Mouse (Mus musculus) kidney, embryonic 15.5 days (tissue): ENCODE results near the gene Vti1a. TPM values are rescaled to one million over a fixed set of nuclear protein-coding genes. Genes with fewer than 3 reads are reported as not detected.
A peak's percentile ranks its signal among the peaks of the same experiment; 100 is the strongest.

Source experiments
- ATAC-seq: fragments of 200-750 bp; cut with Nextera tagmentation; replicated peaks from 2 replicates; pipeline ENCODE4 v1.8.0; 2017; ENCODE audit warnings: moderate TSS enrichment; ENCODE audit not compliant: low FRiP score
- H3K27ac ChIP-seq: fragments of 300-500 bp; sonication (generic); 2 replicates; pipeline ENCODE4 v1.5.1; 2015; ENCODE audit warnings: mild to moderate bottlenecking, inconsistent platforms
- H3K27me3 ChIP-seq: fragments of 300-500 bp; sonication (generic); 2 replicates; pipeline ENCODE4 v1.6.1; 2015; ENCODE audit warnings: inconsistent platforms
- H3K36me3 ChIP-seq: fragments of 300-500 bp; sonication (generic); 2 replicates; pipeline ENCODE4 v1.6.1; 2015; ENCODE audit warnings: inconsistent platforms
- H3K4me1 ChIP-seq: fragments of 300-500 bp; sonication (generic); 2 replicates; pipeline ENCODE4 v1.6.1; 2015; ENCODE audit warnings: inconsistent platforms
- H3K4me2 ChIP-seq: fragments of 300-500 bp; sonication (generic); 2 replicates; pipeline ENCODE4 v1.6.1; 2015; ENCODE audit warnings: moderate library complexity, mild to moderate bottlenecking, inconsistent platforms
- H3K4me3 ChIP-seq: fragments of 300-500 bp; sonication (generic); replicated peaks from 2 replicates; pipeline ENCODE4 v1.5.1; 2015; ENCODE audit warnings: mild to moderate bottlenecking, inconsistent platforms
- H3K9ac ChIP-seq: fragments of 300-500 bp; sonication (generic); 2 replicates; pipeline ENCODE4 v1.6.1; 2015; ENCODE audit warnings: mild to moderate bottlenecking, inconsistent platforms
- H3K9me3 ChIP-seq: fragments of 300-500 bp; sonication (generic); replicated peaks from 2 replicates; pipeline ENCODE4 v1.6.1; 2016; ENCODE audit warnings: inconsistent platforms
- WGBS: fragments of 180-500 bp; shearing (Covaris S2); methylation state at CpG from one replicate; pipeline ENCODE4 v1.1.7; 2015; ENCODE audit warnings: mixed read lengths; 5-methylcytosine and 5-hydroxymethylcytosine counted together
- polyA plus RNA-seq: library from polyadenylated mRNA; unstranded; fragments of >200 nt; fragmentation: Nextera tagmentation; extraction: Ambion mirVana; gene quantifications from 2 replicates; pipeline ENCODE4 v1.2.1, GENCODE M21; 2015

Gene Vti1a
- polyA plus RNA-seq, 1 experiment from 2014 or later, result 30.6 TPM

DNA sequence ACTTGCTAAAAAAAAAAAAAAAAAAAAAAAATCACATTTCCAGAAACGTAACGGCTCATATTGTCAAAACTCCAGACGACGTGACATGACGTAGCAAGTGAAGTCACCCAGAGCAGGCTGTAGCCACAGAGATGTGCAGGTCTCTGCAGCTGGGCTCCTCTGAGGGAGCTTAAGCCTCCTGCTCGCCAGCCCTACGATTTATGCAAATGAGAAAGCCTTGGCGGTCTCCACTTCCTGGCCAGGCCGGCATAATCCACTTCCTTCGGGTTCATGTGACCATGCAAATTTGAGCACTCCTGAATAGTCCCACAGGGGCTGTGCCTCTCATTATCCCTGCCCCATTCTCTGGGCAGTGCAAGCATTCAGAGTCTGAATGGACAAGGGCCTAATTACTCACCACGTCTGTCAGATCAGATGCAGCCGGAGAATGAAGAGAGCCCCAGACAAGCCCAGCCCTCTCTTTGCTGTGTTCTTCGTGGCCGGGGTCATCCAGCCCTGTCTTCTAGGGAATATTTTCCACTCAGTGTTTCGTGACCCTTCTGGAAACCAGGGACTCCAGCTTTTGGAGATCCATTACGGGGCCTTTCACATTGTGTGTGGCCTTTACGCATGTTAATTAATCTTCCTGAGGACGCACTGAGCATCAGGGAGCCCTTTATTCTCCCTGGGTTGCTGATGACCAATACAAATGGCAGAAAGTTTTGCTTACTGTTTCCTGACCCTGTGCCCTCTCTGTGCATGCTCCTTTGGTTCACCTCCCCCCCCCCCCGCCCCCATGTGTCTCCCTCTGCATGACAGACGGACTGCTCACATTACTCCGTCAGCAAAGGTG lies 240.3 kb downstream of the Vti1a start:
- WGBS, result 14% methylated on average over 21 of the region's 21 CpGs

DNA sequence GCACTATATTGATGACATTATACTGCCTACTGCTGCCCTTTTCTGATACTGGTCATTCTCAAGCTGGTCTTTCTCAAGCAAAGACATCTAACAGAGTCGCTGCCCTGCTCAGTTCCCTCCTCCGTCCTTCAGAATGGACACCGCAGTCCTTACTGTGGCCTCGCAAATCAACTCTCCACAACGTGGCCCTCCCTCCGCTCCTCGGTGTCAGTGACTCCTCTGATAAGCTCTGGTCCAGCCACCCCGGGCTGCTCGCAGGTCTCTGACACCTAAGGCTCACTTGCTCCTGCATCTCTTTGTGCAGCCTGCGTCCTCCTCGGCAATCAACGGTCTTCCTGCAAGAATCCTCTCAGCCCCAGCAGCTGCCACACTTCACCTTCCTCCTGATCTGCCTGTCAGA lies 243.2 kb downstream of the Vti1a start:
- H3K27me3 ChIP-seq, result no peaks in the 10 kb centered on the region
- H3K27ac ChIP-seq, result no peak overlapping the region
- peaks cover 25% of the 10 kb centered on the region for H3K4me1 ChIP-seq
- no peak overlapping the region for H3K4me3 ChIP-seq
- H3K9me3 ChIP-seq, result no peaks in the 10 kb centered on the region
- H3K36me3 ChIP-seq, result no peaks in the 10 kb centered on the region
- H3K9ac ChIP-seq, result no peak overlapping the region
- ATAC-seq, result no peak
- H3K4me2 ChIP-seq, result no peak overlapping the region
- WGBS, result 47% methylated on average over 12 of the region's 12 CpGs

More for the DNA sequence above, 240.3 kb downstream of the Vti1a start:
- Histone ChIP-seq H3K27me3 (0 out of 2 replicates have a peak, but pooled peaks cover 4% of the 10 kb centered on the region), H3K4me1 (peaks cover 24% of the 10 kb centered on the region), H3K9me3 (no peaks in the 10 kb centered on the region), H3K9ac (no peak overlapping the region), H3K4me2 (peak overlapping the region; percentile 46), H3K4me3 (peak overlapping the region; percentile 18), H3K36me3 (no peaks in the 10 kb centered on the region), H3K27ac (peak overlapping the region; percentile 71)
- peak; percentile 93 for ATAC-seq

DNA sequence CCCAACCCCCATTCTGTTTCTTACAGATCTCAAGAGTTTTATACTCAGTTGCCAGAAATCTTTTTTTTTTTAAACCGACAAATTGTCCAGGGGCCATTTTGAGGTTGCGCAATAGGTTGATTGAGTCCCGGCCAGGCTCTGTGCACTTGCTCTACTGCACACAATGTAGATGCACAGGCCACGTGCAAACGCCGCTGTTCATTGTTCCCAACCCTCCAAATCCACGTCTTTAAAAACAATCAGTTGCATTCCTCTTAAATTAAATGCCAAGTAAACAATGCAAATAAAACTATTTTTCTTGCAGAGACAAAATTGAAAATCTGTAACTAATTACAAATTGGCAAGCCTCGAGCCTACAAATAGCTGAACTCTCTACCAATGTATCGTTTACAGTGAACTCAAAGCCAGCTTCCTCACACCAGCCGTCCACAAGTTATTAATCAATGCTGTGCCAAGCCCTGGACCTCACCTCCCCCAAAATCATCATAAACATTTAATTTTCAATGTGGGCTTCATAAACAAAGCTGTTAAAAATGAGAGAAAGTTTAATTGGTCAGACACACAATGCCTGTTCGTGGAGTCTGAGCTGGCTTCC lies 244.1 kb downstream of the Vti1a start:
- H3K9ac ChIP-seq, result no peak overlapping the region
- no peaks in the 10 kb centered on the region for H3K9me3 ChIP-seq
- no peaks in the 10 kb centered on the region for H3K36me3 ChIP-seq
- H3K4me1 ChIP-seq, result peaks cover 24% of the 10 kb centered on the region
- 74% methylated on average over 11 of the region's 11 CpGs for WGBS
- ATAC-seq, result no peak
- H3K4me2 ChIP-seq, result no peak overlapping the region
- no peaks in the 10 kb centered on the region for H3K27me3 ChIP-seq
- H3K27ac ChIP-seq, result no peak overlapping the region
- no peak overlapping the region for H3K4me3 ChIP-seq

DNA sequence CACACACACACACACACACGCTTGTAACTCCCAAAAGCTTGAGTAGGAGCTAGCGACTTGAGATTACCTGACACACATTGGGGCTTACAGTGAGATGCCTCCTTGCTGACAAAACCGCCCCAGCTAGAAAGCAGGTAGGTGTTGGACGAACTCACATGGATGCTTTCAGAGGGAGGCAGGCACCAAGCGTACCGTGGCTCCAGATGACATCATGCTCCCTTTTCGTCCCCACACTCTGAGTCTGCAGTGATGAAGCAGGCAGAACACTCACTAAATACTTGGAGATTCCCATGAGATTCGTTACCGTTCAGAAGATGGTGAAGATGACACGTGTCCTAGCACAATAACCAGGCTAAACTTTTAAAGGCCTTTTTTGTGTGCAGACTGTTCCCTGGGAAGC lies 245.4 kb downstream of the Vti1a start:
- Histone ChIP-seq H3K4me1 (peaks cover 19% of the 10 kb centered on the region), H3K36me3 (no peaks in the 10 kb centered on the region), H3K9ac (no peak overlapping the region), H3K4me3 (no peak overlapping the region), H3K9me3 (no peaks in the 10 kb centered on the region), H3K27ac (no peak overlapping the region), H3K4me2 (no peak overlapping the region), H3K27me3 (no peaks in the 10 kb centered on the region)
- WGBS, result 88% methylated on average over 10 of the region's 10 CpGs
- ATAC-seq, result no peak

DNA sequence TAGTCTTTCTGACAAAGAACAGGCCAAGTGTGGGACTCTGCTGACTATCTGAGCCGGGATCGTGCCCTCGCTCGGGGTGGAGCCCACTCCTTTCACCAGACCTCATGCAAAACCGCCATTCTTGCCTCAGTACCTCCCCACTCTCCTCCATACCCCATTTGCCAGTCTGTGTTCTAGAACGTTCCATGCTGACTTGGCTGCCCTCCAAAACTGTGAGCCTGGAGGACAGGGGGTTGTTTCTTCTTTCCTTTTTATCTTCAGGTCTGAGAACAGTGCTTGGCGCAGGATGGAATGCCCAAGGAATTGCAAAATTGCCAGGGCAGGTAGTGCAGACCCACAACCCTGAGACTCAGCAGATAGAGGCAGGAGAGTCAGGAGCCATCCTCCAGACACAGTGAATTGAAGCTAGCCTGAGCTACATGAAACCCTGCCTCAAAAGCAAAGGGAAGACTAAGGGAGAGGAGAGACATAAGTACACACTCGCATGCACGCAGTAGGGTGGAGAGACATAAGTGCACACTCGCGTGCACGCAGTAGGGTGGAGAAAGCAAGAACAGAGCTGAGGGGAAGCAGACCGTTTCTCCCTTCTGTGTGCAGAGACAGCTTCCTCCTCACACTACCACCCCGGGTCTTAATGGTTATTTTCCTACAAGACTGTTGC lies 246.5 kb downstream of the Vti1a start:
- H3K9me3 ChIP-seq, result no peaks in the 10 kb centered on the region
- H3K4me1 ChIP-seq, result peaks cover 20% of the 10 kb centered on the region
- H3K27me3 ChIP-seq, result no peaks in the 10 kb centered on the region
- 70% methylated on average over 14 of the region's 14 CpGs for WGBS
- no peak overlapping the region for H3K4me3 ChIP-seq
- H3K9ac ChIP-seq, result no peak overlapping the region
- H3K27ac ChIP-seq, result no peak overlapping the region
- no peak for ATAC-seq
- no peaks in the 10 kb centered on the region for H3K36me3 ChIP-seq
- no peak overlapping the region for H3K4me2 ChIP-seq

DNA sequence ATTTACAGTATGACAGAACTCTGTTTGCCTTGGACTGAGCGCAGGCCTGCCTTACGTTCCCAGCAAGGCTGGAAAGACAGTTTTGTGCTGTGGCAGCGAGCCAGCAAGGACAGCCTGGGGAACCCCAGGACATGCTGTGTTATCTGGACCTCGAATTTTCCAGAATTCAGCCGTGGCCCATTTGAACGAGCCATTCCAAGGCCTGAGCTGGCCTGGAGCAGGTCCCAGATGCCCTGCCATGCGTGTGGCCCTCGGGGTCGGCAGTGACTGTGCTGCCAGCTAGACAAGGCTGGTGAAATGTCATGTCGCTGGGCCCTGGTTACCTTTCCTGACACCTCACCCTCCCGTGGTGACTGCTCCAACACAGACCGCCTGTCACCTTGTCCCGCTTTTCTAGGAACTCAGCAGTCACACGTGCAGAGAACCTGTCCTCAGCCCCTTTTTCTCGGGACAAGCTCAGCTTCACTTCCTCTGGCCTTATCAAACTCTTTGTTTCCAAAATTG lies 247.1 kb downstream of the Vti1a start:
- H3K4me3 ChIP-seq, result no peak overlapping the region
- no peak overlapping the region for H3K4me2 ChIP-seq
- 64% methylated on average over 15 of the region's 15 CpGs for WGBS
- H3K36me3 ChIP-seq, result no peaks in the 10 kb centered on the region
- no peaks in the 10 kb centered on the region for H3K9me3 ChIP-seq
- no peak overlapping the region for H3K27ac ChIP-seq
- no peaks in the 10 kb centered on the region for H3K27me3 ChIP-seq
- H3K4me1 ChIP-seq, result peaks cover 20% of the 10 kb centered on the region
- peak; percentile 58; the same call in 1 of the 2 replicates for ATAC-seq
- H3K9ac ChIP-seq, result no peak overlapping the region

DNA sequence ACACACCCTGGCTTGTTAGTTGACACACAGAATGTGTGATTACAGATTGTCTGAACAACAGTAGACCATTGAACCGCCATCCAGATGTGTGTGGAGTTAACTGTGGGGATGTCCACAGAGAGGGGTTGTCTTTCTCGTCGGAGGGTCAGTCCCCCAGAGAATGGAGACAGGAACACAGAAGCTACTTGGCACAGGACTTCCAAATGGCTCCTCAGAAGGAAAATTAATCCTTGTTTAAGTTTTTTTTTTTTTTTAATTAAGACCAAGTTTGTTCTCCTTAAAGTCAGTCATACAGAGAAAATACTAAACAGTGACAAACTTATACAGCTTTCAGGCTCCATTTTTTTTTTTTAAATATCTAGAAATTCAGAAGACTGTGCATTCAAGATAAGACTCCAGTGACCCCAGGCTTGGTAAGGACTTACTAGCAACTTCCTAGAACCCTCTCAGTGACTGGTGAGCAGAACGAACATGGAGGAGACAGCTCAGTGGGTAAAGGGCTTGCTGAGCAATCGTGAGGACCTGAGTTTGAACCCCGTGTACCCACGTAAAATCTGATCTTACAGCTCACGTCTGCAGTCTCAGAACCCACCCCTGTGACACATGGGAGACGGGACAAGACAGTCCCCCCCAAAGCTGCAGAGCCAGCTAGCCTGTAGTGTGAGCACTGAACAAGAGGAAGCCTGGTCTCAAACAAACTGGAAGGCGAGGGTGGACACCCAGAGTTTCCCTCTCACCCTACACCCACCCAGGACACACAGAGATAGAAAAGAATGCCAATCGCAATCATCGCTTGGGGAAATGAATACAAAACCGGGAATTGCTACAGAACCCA lies 248.2 kb downstream of the Vti1a start:
- WGBS, result 86% methylated on average over 13 of the region's 13 CpGs
- no peaks in the 10 kb centered on the region for H3K36me3 ChIP-seq
- no peak overlapping the region for H3K9ac ChIP-seq
- H3K9me3 ChIP-seq, result no peaks in the 10 kb centered on the region
- H3K27ac ChIP-seq, result no peak overlapping the region
- no peak for ATAC-seq
- H3K4me2 ChIP-seq, result no peak overlapping the region
- no peaks in the 10 kb centered on the region for H3K27me3 ChIP-seq
- H3K4me3 ChIP-seq, result no peak overlapping the region
- peaks cover 20% of the 10 kb centered on the region for H3K4me1 ChIP-seq

DNA sequence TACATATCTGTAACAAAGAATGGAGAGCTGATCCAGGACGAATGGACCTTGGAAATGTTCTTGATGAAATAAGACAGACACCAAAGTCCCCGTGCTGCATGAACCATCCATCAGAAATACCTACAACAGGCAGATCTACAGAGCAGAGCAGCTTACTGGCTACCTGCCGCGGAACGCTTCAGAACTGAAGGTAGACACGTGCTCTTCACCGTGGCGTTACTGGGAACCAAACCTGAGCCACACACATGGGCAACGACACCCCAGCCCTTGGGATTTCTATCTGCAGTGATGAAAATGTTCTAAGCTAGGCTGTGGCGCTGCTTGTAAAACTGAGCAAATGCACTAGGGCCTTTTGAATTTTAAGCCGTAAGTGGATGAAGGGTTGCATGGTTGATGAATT lies 249.0 kb downstream of the Vti1a start:
- Histone ChIP-seq H3K27me3 (no peaks in the 10 kb centered on the region), H3K9ac (no peak overlapping the region), H3K9me3 (no peaks in the 10 kb centered on the region), H3K36me3 (no peaks in the 10 kb centered on the region), H3K27ac (no peak overlapping the region), H3K4me3 (no peak overlapping the region), H3K4me2 (no peak overlapping the region), H3K4me1 (peaks cover 26% of the 10 kb centered on the region)
- no peak for ATAC-seq
- 89% methylated on average over 11 of the region's 11 CpGs for WGBS

DNA sequence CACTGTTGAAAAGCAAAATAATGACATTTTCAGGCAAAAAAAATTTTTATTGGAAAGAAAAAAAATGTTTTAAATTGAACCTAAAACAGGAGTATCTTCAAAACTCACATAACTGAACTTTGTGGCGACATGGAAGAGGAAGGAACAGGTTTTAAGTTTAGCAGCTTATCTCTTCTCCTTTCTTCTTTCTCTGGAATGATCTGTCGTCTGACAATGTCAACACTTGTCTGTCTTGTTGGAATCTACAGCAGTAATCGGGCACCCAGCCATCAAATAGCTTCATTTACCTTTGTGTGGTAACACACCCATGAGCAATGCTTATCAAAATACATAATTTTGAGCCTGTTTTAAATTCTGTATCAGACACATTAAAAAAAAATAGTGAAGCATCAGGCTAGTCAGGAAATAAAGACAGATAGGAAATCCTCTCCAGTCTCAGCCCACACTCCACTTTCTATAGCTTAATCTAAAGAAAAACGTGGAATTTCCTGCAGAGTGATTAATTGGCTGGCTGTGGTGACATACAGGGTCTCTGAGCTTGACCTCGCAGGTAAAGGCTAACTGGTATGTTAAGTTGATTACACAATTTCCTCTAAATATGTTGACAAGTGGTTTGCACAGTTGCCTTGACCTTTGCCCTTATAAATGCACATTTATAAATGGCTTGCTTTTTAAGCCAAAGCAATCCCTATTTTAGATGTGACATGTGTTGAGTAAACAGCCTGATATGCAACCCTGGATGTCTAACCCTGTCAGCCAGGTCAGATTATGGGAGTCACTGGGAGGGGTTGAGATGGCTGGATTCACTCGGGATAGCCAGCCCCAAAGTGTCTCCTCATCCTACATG lies 249.7 kb downstream of the Vti1a start:
- no peak for ATAC-seq
- Histone ChIP-seq H3K4me3 (no peak overlapping the region), H3K4me2 (no peak overlapping the region), H3K36me3 (no peaks in the 10 kb centered on the region), H3K27me3 (no peaks in the 10 kb centered on the region), H3K9ac (no peak overlapping the region), H3K9me3 (no peaks in the 10 kb centered on the region), H3K4me1 (peaks cover 30% of the 10 kb centered on the region), H3K27ac (no peak overlapping the region)
- WGBS, result 55% methylated on average over 6 of the region's 6 CpGs

DNA sequence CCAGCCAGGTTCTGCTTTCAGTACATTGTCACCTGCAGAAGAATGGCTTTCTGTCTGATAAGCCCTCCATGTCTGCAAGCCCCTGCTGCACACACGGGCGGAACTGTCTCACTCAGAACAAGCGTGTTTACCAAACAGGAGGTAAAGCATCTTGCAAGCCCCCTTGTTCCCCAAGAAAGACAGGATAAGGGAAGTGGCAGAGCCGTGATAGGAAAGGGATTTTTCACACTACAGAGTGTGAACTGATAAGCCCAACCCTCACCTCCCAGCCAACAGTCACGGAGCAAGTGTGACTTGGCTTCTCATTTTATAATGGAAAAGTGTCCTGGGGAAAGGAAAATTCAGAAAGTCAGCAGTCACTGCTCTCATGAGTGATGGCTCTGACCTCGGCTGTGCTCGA lies 253.0 kb downstream of the Vti1a start:
- Histone ChIP-seq H3K9me3 (no peaks in the 10 kb centered on the region), H3K27ac (no peak overlapping the region), H3K27me3 (no peaks in the 10 kb centered on the region), H3K4me1 (peaks cover 38% of the 10 kb centered on the region), H3K4me2 (no peak overlapping the region), H3K36me3 (no peaks in the 10 kb centered on the region), H3K4me3 (no peak overlapping the region), H3K9ac (no peak overlapping the region)
- ATAC-seq, result no peak
- 68% methylated on average over 7 of the region's 7 CpGs for WGBS

DNA sequence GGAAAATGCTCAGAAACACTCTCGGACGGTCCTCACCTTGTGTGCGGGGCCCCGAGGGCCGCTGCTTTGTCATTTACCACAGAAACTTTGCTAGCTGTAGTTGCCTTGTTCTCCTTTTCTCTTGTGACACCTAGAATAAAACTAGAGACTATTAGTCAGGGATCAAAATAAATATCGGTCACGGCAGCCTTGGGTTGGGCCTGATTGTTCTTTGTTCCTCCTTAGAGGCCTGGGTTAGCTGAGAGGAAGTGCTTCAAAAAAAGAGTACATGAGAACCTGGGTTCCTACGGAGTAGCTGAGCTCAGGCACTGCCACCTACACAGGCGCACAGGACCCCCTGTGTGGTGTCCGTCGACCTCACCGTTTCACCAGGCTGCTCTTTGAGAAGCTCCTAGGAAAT lies 253.8 kb downstream of the Vti1a start:
- 83% methylated on average over 12 of the region's 12 CpGs for WGBS

More for the DNA sequence above, 253.8 kb downstream of the Vti1a start:
- Histone ChIP-seq H3K27me3 (no peaks in the 10 kb centered on the region), H3K4me1 (peaks cover 38% of the 10 kb centered on the region), H3K4me2 (no peak overlapping the region), H3K4me3 (no peak overlapping the region), H3K36me3 (no peaks in the 10 kb centered on the region), H3K9me3 (no peaks in the 10 kb centered on the region), H3K9ac (no peak overlapping the region), H3K27ac (peak overlapping the region; percentile 56; the same call in 1 of the 2 replicates)
- ATAC-seq, result no peak
